Mouse (Mus musculus): ENCODE results near the gene Cyp2w1. TPM values are rescaled to one million over a fixed set of nuclear protein-coding genes. Genes with fewer than 3 reads are reported as not detected.
"Not testable (repeated sequence)": the region's sequence is repeated elsewhere in the genome, so short reads cannot be mapped to it uniquely, and the experiment has no call there.

Cyp2w1 gene
- polyA plus RNA-seq, 1 experiment from 2014 or later: not detected

DNA sequence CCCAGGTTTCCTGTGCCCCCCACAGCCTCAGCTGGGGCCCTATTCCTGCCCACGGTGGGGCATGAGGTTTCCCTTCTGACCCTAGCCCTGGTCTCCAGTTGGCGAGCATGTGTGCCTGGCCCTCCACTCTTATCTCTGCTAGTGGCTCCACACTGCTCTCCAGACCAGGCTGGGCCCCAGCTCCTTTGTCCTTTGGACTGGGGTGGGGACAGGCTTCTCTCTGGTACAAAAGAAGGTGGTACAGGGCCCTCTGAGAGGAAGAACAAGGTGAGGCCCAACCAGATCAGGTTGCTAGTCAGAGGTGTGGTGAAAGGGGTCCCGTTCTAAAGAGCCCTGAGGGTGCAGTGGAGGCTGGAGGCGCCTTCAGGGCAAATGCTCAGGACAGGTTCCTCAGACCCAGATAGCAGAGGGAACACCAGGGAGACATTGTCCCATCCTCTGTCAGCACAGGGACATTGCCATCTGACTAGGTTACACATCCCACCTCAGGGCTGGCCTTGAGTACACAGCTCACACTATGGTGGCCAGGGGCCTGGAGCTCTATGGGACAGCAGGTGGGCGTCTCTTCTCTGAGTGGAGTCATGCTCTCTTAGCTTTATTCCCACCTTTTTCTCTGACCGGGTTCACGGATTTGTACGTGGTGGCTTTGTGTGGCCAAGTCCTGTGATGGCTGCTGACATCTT is 19.7 kb upstream of the Cyp2w1 start:
- TF ChIP-seq CTCF (IDR thresholded peaks at IDR 0.05): no peak
- in situ Hi-C loops (cut with MboI; ENCODE audit: low pct_unique_long_range_greater_than_20kb): no loop called here
- ChIA-PET CTCF (interaction anchor here (0.9 to 4.4 kb wide), 10 partner anchors 9 to 169 kb away, joined by 3 to 37 read pairs (median 8); partner anchors contain the start of genes Cox19 and Cyp2w1), POLR2A (interaction anchor here (1.0 to 1.1 kb wide), 2 partner anchors 12 to 22 kb away, joined by 4 to 6 read pairs; no protein-coding TSS in a partner anchor)
- ATAC-seq (no peak), DNase-seq (ENCODE audit: low read depth, low spot score) (no peak)
- no peaks in the 10 kb centered on the region for H3K27me3 ChIP-seq

DNA sequence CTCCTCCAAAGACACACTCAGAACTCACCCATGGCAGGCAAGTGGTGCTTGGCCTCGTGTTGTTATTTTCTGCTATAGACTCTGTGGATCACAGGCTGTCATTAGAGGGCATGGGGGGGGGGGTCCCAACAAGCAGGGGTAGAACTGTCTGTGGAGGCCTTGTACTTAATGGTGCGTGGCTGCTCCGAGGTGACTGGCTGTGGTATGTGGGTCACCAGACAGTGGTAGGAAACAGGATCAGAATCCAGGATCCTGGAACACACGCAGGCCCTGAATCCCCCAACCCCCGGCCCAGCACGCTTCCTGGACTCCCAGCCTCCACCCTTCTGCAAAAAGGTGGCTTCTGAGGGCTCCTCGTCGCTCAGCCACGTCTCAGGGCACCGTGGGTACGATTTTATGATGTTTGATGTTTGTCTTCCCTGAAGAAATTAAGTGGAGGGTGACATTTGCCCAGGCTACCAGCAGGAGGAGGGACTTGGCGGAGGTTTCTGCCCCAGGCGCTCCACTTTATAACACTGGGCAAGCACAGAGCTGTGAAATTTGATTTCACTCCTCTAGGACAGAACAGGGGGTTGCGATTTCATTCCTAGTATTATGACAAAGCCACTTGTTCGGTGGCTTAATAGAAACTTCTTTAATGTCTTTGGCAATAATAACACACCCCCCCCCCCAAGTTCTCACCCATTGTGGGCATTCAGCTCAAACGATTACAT is 19.0 kb upstream of the Cyp2w1 start:
- TF ChIP-seq CTCF (IDR thresholded peaks at IDR 0.05): no peak
- no peaks in the 10 kb centered on the region for H3K27me3 ChIP-seq
- DNase-seq (ENCODE audit: low read depth, low spot score) (no peak), ATAC-seq (no peak)
- CTCF ChIA-PET: interaction anchor here (0.9 to 4.4 kb wide), 6 partner anchors 10 to 51 kb away, joined by 3 to 37 read pairs (median 20); partner anchors contain the start of genes Cox19 and Cyp2w1
- POLR2A ChIA-PET: no interaction called here
- in situ Hi-C loops (cut with MboI; ENCODE audit: low pct_unique_long_range_greater_than_20kb): no loop called here

DNA sequence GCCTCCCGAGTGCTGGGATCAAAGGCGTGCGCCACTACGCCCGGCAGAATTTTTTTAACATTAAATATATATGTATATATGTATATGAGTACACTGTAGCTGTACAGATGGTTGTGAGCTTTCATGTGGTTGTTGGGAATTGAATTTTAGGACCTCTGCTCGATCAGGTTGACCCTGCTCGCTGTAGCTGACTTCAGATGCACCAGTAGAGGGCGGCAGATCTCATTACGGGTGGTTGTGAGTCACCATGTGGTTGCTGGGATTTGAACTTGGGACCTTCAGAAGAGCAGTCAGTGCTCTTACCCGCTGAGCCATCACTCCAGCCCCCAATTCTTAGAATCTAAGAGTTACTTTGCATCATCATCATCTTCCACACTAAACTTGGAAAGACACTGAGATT is 18.0 kb upstream of the Cyp2w1 start:
- H3K27me3 ChIP-seq; in situ Hi-C loops (cut with MboI; ENCODE audit: low pct_unique_long_range_greater_than_20kb); DNase-seq (ENCODE audit: low read depth, low spot score); POLR2A ChIA-PET; ATAC-seq: not testable (repeated sequence)
- CTCF ChIA-PET: interaction anchor here (1.1 to 3.3 kb wide), 2 partner anchors 9 to 22 kb away, joined by 7 to 32 read pairs; no protein-coding TSS in a partner anchor

DNA sequence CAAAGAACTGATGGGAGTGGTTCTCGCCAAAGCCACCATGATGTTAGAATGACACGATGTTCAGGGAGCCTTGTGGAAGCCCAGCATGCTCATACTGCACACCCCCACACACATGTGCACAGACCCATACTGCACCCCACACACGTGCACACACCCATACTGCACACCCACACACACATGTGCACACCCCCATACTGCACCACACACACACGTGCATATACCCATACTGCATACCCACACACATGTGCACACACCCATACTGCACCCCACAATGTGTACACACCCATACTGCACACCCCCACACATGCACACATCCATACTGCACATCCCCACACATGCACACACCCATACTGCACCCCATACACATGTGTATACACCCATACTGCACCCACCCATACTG is 16.8 kb upstream of the Cyp2w1 start:
- no peak for ATAC-seq
- CTCF ChIA-PET: no interaction called here
- no peaks in the 10 kb centered on the region for H3K27me3 ChIP-seq
- in situ Hi-C loops (cut with MboI; ENCODE audit: low pct_unique_long_range_greater_than_20kb): no loop called here
- POLR2A ChIA-PET: no interaction called here
- DNase-seq (ENCODE audit: low read depth, low spot score): no peak
- TF ChIP-seq CTCF (IDR thresholded peaks at IDR 0.05): no peak

DNA sequence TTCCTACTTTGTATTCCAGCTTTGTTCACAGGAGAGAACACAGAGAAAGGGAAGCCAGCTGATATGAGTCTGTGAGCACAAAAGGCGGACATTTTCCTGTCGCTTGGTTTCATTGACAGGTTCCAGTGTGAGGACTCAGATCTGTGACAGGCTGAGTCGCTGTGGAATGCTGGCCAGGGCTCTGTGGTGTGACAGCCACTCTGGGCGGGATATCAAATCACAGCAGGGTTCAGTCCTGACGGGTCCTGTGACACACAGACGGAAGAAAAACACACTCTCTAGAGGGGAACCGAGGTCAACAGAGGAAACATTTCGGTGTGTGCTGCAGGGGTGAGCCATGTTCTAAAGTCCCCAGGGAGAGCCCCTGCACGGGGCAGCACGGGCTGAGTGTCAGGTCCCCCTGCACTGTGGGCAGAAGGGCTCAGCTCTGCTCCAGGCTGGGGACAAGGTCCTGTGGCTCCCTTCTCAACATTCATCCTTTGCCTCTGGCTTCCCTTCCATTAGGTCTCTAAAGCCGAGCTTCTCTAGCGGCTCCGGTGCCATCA is 14.5 kb upstream of the Cyp2w1 start:
- ChIA-PET CTCF (interaction anchor here (5.8 kb wide), 1 partner anchor 16 kb away, joined by 35 read pairs; the partner anchor contains the start of genes Cox19 and Cyp2w1), POLR2A (interaction anchor here (1.1 kb wide), 1 partner anchor 9 kb away, joined by 4 read pairs; no protein-coding TSS in a partner anchor)
- TF ChIP-seq CTCF (IDR thresholded peaks at IDR 0.05): no peak
- no peaks in the 10 kb centered on the region for H3K27me3 ChIP-seq
- in situ Hi-C loops (cut with MboI; ENCODE audit: low pct_unique_long_range_greater_than_20kb): no loop called here
- DNase-seq (ENCODE audit: low read depth, low spot score): no peak
- no peak for ATAC-seq

DNA sequence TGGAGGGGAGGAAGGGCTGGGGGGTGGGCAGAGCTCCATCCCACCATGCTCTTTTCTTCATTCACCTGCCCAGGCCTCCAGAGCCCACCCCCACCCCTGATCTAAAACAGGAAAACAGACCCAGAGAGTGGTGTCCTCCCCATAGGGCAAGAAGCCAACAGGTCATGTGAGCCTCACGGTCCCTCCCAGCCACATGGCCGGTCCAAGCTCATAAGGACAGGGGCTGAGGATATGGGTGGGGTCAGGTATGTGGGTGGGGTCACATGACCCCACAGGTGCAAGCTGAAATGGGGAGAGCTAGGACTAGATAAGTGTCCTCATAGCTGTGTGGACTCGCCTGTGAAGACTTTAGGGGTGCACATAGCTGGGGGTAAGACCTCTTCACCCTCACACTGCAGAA is 14.0 kb upstream of the Cyp2w1 start:
- POLR2A ChIA-PET: interaction anchor here (1.1 kb wide), 1 partner anchor 9 kb away, joined by 4 read pairs; no protein-coding TSS in a partner anchor

DNA sequence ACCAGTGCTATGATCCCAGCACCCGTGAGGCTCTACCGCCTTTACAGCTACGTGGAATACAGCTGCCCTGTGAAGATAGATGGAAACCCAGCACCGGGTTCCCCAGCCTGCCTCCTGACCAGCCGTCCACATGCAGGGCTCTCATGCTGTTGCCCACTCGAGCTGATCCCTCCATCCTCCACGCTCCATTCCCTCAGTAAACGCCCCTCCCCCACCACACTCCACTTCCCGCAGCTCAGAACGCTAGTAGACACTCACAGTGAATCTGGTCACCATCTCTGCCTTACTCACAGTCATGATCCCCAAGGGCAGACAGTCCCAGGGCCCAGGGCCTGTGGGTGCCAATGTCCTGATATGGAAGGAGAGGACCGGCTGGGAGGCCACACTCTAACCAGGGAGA is 13.5 kb upstream of the Cyp2w1 start:
- TF ChIP-seq CTCF (IDR thresholded peaks at IDR 0.05): no peak
- in situ Hi-C loops (cut with MboI; ENCODE audit: low pct_unique_long_range_greater_than_20kb): no loop called here
- no peaks in the 10 kb centered on the region for H3K27me3 ChIP-seq
- DNase-seq (ENCODE audit: low read depth, low spot score) (no peak), ATAC-seq (no peak)
- POLR2A ChIA-PET: no interaction called here
- CTCF ChIA-PET: interaction anchor here (1.1 to 5.8 kb wide), 3 partner anchors 15 to 57 kb away, joined by 3 to 35 read pairs (median 4); partner anchors contain the start of genes Cox19 and Cyp2w1

More for the DNA sequence above, 14.0 kb upstream of the Cyp2w1 start:
- CTCF ChIA-PET: interaction anchor here (1.3 to 5.8 kb wide), 2 partner anchors 15 to 18 kb away, joined by 4 to 35 read pairs; partner anchors contain the start of genes Cox19 and Cyp2w1
- DNase-seq (ENCODE audit: low read depth, low spot score) (no peak), ATAC-seq (no peak)
- H3K27me3 ChIP-seq: no peaks in the 10 kb centered on the region
- in situ Hi-C loops (cut with MboI; ENCODE audit: low pct_unique_long_range_greater_than_20kb): no loop called here
- TF ChIP-seq CTCF (IDR thresholded peaks at IDR 0.05): no peak

DNA sequence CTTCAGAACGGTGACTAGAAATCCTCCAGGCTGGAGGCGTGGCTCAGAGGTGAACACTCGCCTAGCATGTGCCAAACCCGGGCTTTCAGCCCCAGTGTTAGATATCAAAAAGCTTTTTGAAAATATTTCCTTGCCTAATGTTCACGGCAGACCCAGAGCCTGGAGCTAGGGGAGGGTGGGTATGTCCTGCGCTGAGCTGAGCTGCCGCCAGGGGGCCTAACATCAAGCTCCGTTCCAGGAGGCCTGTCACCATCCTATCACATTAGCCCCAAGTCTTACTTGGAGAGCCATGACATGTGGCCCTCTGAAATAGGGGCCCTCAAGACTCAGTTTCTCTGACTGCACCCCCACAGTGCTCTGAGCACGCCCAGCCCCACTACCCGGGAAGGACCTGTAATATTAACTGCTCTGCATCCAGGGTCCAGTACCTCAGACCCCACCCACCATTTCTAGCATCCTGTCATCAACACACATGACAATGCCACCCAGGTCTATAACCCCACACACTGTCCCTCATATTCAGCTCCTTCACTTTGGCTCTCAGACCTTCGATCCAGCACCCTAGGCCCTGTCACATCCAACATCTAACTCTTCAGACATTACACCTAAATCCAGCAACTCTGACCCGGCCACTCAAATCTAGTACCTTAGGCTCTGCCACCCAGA is 8.3 kb upstream of the Cyp2w1 start:
- in situ Hi-C loops (cut with MboI; ENCODE audit: low pct_unique_long_range_greater_than_20kb): loop anchor here (10.0 kb wide), 1 partner anchor 499 kb away; no protein-coding TSS in a partner anchor
- no peak for DNase-seq (ENCODE audit: low read depth, low spot score)
- ATAC-seq: peak; percentile 24
- H3K27me3 ChIP-seq: no peaks in the 10 kb centered on the region
- CTCF ChIA-PET: interaction anchor here (0.7 to 5.0 kb wide), 8 partner anchors 9 to 92 kb away, joined by 3 to 35 read pairs (median 4); partner anchors contain the start of genes Cyp2w1 and Get4
- POLR2A ChIA-PET: interaction anchor here (0.5 to 2.0 kb wide), 7 partner anchors 8 to 1226 kb away, joined by 3 to 7 read pairs (median 3); partner anchors contain the start of gene Cyp2w1
- peak; percentile 98 for TF ChIP-seq CTCF (IDR thresholded peaks at IDR 0.05)

DNA sequence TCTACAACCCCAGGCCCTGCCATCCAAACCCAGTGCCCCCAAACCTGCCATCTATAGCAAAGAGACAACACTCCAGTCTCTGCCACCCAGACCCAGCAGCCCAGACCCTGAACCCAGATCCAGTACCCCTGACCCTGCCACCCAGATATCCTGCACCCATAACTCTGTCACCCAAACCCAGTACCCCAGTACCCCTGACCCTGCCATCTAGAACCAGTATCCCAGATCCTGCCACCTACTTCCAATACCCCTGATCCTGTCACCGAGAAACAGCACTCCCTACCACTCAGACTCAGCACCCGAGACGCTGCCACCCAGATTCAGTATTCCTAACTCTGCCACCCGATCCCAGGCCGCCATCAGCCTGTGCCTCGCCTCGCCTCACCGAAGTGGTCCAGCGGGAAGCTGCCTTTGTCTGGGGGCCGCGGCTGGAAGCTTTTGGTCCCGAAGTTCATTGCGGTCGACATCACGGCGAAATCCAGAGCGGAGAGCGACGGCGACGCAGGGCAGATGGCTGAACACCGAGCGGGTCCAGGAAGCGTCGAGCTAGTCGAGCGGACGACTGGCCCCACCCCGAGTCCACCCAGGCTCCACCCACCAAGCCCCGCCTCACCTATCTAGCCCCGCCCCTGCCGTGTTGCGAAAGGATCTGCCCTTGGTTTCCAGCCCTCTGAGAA is 7.6 kb upstream of the Cyp2w1 start:
- in situ Hi-C loops (cut with MboI; ENCODE audit: low pct_unique_long_range_greater_than_20kb): loop anchor here (10.0 kb wide), 1 partner anchor 500 kb away; no protein-coding TSS in a partner anchor
- POLR2A ChIA-PET: interaction anchor here (0.7 to 2.0 kb wide), 5 partner anchors 9 to 386 kb away, joined by 3 to 5 read pairs (median 3); no protein-coding TSS in a partner anchor
- CTCF ChIA-PET: interaction anchor here (0.7 to 5.0 kb wide), 5 partner anchors 9 to 93 kb away, joined by 3 to 35 read pairs (median 4); partner anchors contain the start of genes Cyp2w1 and Get4
- ATAC-seq (peak; percentile 78), DNase-seq (ENCODE audit: low read depth, low spot score) (no peak)
- TF ChIP-seq CTCF (IDR thresholded peaks at IDR 0.05): no peak
- no peaks in the 10 kb centered on the region for H3K27me3 ChIP-seq

All from Patski (cell line).